Mouse (Mus musculus): ENCODE data around the gene Rasl11a.

GRCm38 (mm10) chr5:146837967-146838720, 6.7 kb upstream of the Rasl11a start:
- no peak for TF ChIP-seq EP300 (IDR thresholded peaks at IDR 0.05)
- no peak for TF ChIP-seq CTCF (IDR thresholded peaks at IDR 0.05)

Measured in lung, postnatal 0 days (tissue).